9 mouse cellular contexts compared by ENCODE assay signal in genomic region chr1:63274046-63274730, GRCm38 (mm10). TPM values are rescaled to one million over a fixed set of nuclear protein-coding genes. Genes with fewer than 3 reads are reported as not detected.
A peak's percentile ranks its signal among the peaks of the same experiment; 100 is the strongest.
DNase-seq lines count a peak whose midpoint lies in the region; ATAC-seq and TF ChIP-seq lines count a peak whose summit lies in the region.
"Had no signal": no experiment of that assay in that cellular context is flagged by ENCODE, and none has a peak within 500 bp of the region (broad histone marks: within the 10 kb centered on the region; RNA-seq: fewer than 3 reads in every experiment).

No protein-coding gene starts in this region.

- peak overlapping the region; percentile 52 for H3K4me3 ChIP-seq in kidney, postnatal 0 days (replicated peaks; ENCODE audit: low read depth, low read length)
- H3K4me3 ChIP-seq in embryonic facial prominence, embryonic 14.5 days (ENCODE audit: low read depth, low read length), result peak overlapping the region; percentile 64
- H3K4me3 ChIP-seq in intestine, embryonic 15.5 days (replicated peaks), result peak overlapping the region; percentile 62
- peak overlapping the region; percentile 61 for H3K4me3 ChIP-seq in neural tube, embryonic 12.5 days

- H3K4me1 ChIP-seq in kidney, postnatal 0 days (replicated peaks; ENCODE audit: insufficient read depth, low read length), result no peaks in the 10 kb centered on the region
- H3K4me1 ChIP-seq in embryonic facial prominence, embryonic 14.5 days (ENCODE audit: control insufficient read depth, insufficient read depth, low read length), result no peaks in the 10 kb centered on the region
- H3K4me1 ChIP-seq in intestine, embryonic 15.5 days (replicated peaks), result peaks cover 8% of the 10 kb centered on the region; the same call in 1 of the 2 replicates
- H3K4me1 ChIP-seq in neural tube, embryonic 12.5 days, result peaks cover 7% of the 10 kb centered on the region; the same call in 1 of the 2 replicates

- peak overlapping the region; percentile 73 for H3K4me2 ChIP-seq in kidney, postnatal 0 days (ENCODE audit: low read length)
- peak overlapping the region; percentile 56 for H3K4me2 ChIP-seq in embryonic facial prominence, embryonic 14.5 days (ENCODE audit: low read depth, low read length)
- H3K4me2 ChIP-seq in intestine, embryonic 15.5 days (replicated peaks), result peak overlapping the region; percentile 78
- peak overlapping the region; percentile 62 for H3K4me2 ChIP-seq in neural tube, embryonic 12.5 days (replicated peaks)

- no peak overlapping the region for H3K9ac ChIP-seq in kidney, postnatal 0 days (ENCODE audit: low read depth, low read length)
- H3K9ac ChIP-seq in embryonic facial prominence, embryonic 14.5 days (ENCODE audit: low read depth, low read length), result peak overlapping the region; percentile 87
- H3K9ac ChIP-seq in intestine, embryonic 15.5 days, result no peak overlapping the region; the same call in 1 of the 2 replicates
- peak overlapping the region; percentile 77; the same call in 1 of the 2 replicates for H3K9ac ChIP-seq in neural tube, embryonic 12.5 days

- H3K36me3 ChIP-seq in kidney, postnatal 0 days (ENCODE audit: insufficient read depth, low read length), result no peaks in the 10 kb centered on the region
- no peaks in the 10 kb centered on the region for H3K36me3 ChIP-seq in embryonic facial prominence, embryonic 14.5 days (ENCODE audit: control insufficient read depth, insufficient read depth, low read length)
- H3K36me3 ChIP-seq in intestine, embryonic 15.5 days, result no peaks in the 10 kb centered on the region
- no peaks in the 10 kb centered on the region for H3K36me3 ChIP-seq in neural tube, embryonic 12.5 days

- peaks cover 45% of the 10 kb centered on the region for H3K27me3 ChIP-seq in kidney, postnatal 0 days (ENCODE audit: insufficient read depth, low read length)
- H3K27me3 ChIP-seq in embryonic facial prominence, embryonic 14.5 days (replicated peaks; ENCODE audit: control insufficient read depth, insufficient read depth, low read length), result peaks cover 65% of the 10 kb centered on the region
- peaks cover 27% of the 10 kb centered on the region for H3K27me3 ChIP-seq in intestine, embryonic 15.5 days (replicated peaks)
- peaks cover 44% of the 10 kb centered on the region for H3K27me3 ChIP-seq in neural tube, embryonic 12.5 days (replicated peaks)

- no peak for ATAC-seq in kidney, postnatal 0 days (replicated peaks; ENCODE audit: low FRiP score, low read depth)
- ATAC-seq in embryonic facial prominence, embryonic 14.5 days (ENCODE audit: low read depth), result no peak
- no peak for ATAC-seq in intestine, embryonic 15.5 days
- ATAC-seq in neural tube, embryonic 12.5 days (ENCODE audit: low FRiP score, low read depth), result no peak
- ATAC-seq in erythroid progenitor cell, adult 5-6 weeks (replicated peaks; ENCODE audit: low FRiP score, poor library complexity, severe bottlenecking), result no peak

- WGBS in kidney, postnatal 0 days, result 13% methylated on average over 19 of the region's 19 CpGs
- 13% methylated on average over 19 of the region's 19 CpGs for WGBS in embryonic facial prominence, embryonic 14.5 days
- WGBS in intestine, embryonic 15.5 days, result 11% methylated on average over 19 of the region's 19 CpGs
- 14% methylated on average over 19 of the region's 19 CpGs for WGBS in neural tube, embryonic 12.5 days

- H3K9me3 ChIP-seq in kidney, postnatal 0 days (replicated peaks; ENCODE audit: low read length), result no peaks in the 10 kb centered on the region
- no peaks in the 10 kb centered on the region for H3K9me3 ChIP-seq in embryonic facial prominence, embryonic 14.5 days (ENCODE audit: control insufficient read depth, low read length)
- H3K9me3 ChIP-seq in intestine, embryonic 15.5 days, result no peaks in the 10 kb centered on the region
- H3K9me3 ChIP-seq in neural tube, embryonic 12.5 days, result no peaks in the 10 kb centered on the region

- DNase-seq in kidney, postnatal 0 days (ENCODE audit: low spot score), result no peak
- DNase-seq in kidney, adult 11 months, result no peak
- DNase-seq in embryonic facial prominence, embryonic 14.5 days (ENCODE audit: low spot score), result no peak
- DNase-seq in spleen, postnatal 4 days (ENCODE audit: low spot score in 2 of 2), result no peak
- no peak for DNase-seq in gastrocnemius, postnatal 25 days
- DNase-seq: cerebellum, adult 11-12 months had no signal

- TF ChIP-seq CTCF in kidney, postnatal 0 days (IDR thresholded peaks at IDR 0.05; ENCODE audit: low read depth), result no peak

- no peak overlapping the region for H3K27ac ChIP-seq in kidney, postnatal 0 days
- H3K27ac ChIP-seq in embryonic facial prominence, embryonic 14.5 days (replicated peaks; ENCODE audit: low read depth, low read length), result peak overlapping the region; percentile 88; the same call in 1 of the 2 replicates
- H3K27ac ChIP-seq in intestine, embryonic 15.5 days, result no peak overlapping the region
- no peak overlapping the region for H3K27ac ChIP-seq in neural tube, embryonic 12.5 days

RNA-seq across cellular contexts. Expression of gene Zdbf2, which starts 1.1 kb away (rescaled TPM):
- 2.3 and 2.5 TPM in 2 replicates for polyA plus RNA-seq in kidney, postnatal 0 days (2015; fragmentation: Nextera tagmentation; extraction: Ambion mirVana)
- polyA plus RNA-seq in embryonic facial prominence, embryonic 14.5 days (2014; fragmentation: Nextera tagmentation; extraction: Ambion mirVana), result 25.7 and 30.6 TPM in 2 replicates
- polyA plus RNA-seq in intestine, embryonic 15.5 days (2015; fragmentation: Nextera tagmentation; extraction: Ambion mirVana), result 6.3 and 7.1 TPM in 2 replicates
- 14.7 and 19.7 TPM in 2 replicates for polyA plus RNA-seq in neural tube, embryonic 12.5 days (2016; fragmentation: Nextera tagmentation; extraction: Ambion mirVana)
- not detected in 2 replicates for total RNA-seq in erythroid progenitor cell, adult 5-6 weeks (2015; ENCODE audit: low replicate concordance)
- not detected in 2 replicates for total RNA-seq in erythroid progenitor cell, adult 5-6 weeks (2017; ENCODE audit: low replicate concordance)
- 1 to 10 TPM; 2.9 to 3.8 TPM for total RNA-seq in gastrocnemius, postnatal 25 days (2021)

RNA-seq across cellular contexts. Expression of gene Gpr1, which starts 59.8 kb away (rescaled TPM):
- polyA plus RNA-seq in kidney, postnatal 0 days (2015; fragmentation: Nextera tagmentation; extraction: Ambion mirVana), result 0.15 and 0.17 TPM in 2 replicates
- 0.41 and 0.64 TPM in 2 replicates for polyA plus RNA-seq in embryonic facial prominence, embryonic 14.5 days (2014; fragmentation: Nextera tagmentation; extraction: Ambion mirVana)
- polyA plus RNA-seq in intestine, embryonic 15.5 days (2015; fragmentation: Nextera tagmentation; extraction: Ambion mirVana), result 0.21 and 0.33 TPM in 2 replicates
- polyA plus RNA-seq in neural tube, embryonic 12.5 days (2016; fragmentation: Nextera tagmentation; extraction: Ambion mirVana), result 0.35 and 0.42 TPM in 2 replicates
- total RNA-seq in erythroid progenitor cell, adult 5-6 weeks (2015; ENCODE audit: low replicate concordance), result not detected in 2 replicates
- not detected in 2 replicates for total RNA-seq in erythroid progenitor cell, adult 5-6 weeks (2017; ENCODE audit: low replicate concordance)
- under 1 TPM; 0.18 to 0.99 TPM for total RNA-seq in gastrocnemius, postnatal 25 days (2021)

Comparison
In these comparisons a context has a peak if more than half of its experiments do, and no peak if none do; other contexts are left out.
1. H3K9ac ChIP-seq: peak in embryonic facial prominence, embryonic 14.5 days (single experiment) and neural tube, embryonic 12.5 days (single experiment); none in kidney, postnatal 0 days (single experiment) and intestine, embryonic 15.5 days (single experiment).
2. Peak in every context shown above with its lines, with median percentiles within 50 percentile points of each other: H3K4me2 ChIP-seq and H3K4me3 ChIP-seq.